Mouse (Mus musculus): ENCODE results near the gene Cfap65.

GRCm38 (mm10) chr1:74858171-74858719 is 77.2 kb downstream of the Cfap65 start:
- TF ChIP-seq CTCF (conservative IDR thresholded peaks at IDR 0.05 in 1 of 2, IDR thresholded peaks at IDR 0.05 in 1 of 2; ENCODE audit: low read depth in 2 of 2, low read length in 2 of 2) (no peak), POLR2A (IDR thresholded peaks at IDR 0.05; ENCODE audit: low read depth, low read length) (no peak), EP300 (IDR thresholded peaks at IDR 0.05; ENCODE audit: low read length) (no peak), MAX (IDR thresholded peaks at IDR 0.05; ENCODE audit: low read length) (no peak), ZNF384 (IDR thresholded peaks at IDR 0.05; ENCODE audit: low read depth, low read length) (no peak), HCFC1 (IDR thresholded peaks at IDR 0.05; ENCODE audit: low read depth, low read length) (no peak), ETS1 (conservative IDR thresholded peaks at IDR 0.05; ENCODE audit: low read depth, low read length) (no peak), USF1 (IDR thresholded peaks at IDR 0.05; ENCODE audit: low read depth, low read length) (no peak), BHLHE40 (IDR thresholded peaks at IDR 0.05; ENCODE audit: low read depth, low read length) (no peak), ZC3H11A (IDR thresholded peaks at IDR 0.05; ENCODE audit: low read depth, low read length) (no peak), SIN3A (IDR thresholded peaks at IDR 0.05; ENCODE audit: low read length) (no peak), MEF2A (IDR thresholded peaks at IDR 0.05; ENCODE audit: borderline replicate concordance, low read depth, low read length) (no peak), ELF1 (IDR thresholded peaks at IDR 0.05; ENCODE audit: low read depth, low read length) (no peak), KAT2A (IDR thresholded peaks at IDR 0.05; ENCODE audit: insufficient replicate concordance, low read length) (no peak)
